Mouse (Mus musculus) layer of hippocampus, postnatal 14 days (tissue): ENCODE measurements at regions not wholly inside any gene's neighbourhood (a gene's known extent, or its start where the extent isn't known, plus 50 kb on each side); places are given as distances from the start of the nearest gene placed in this dataset.

Experiments
- DNase-seq, 2 experiments: peaks; one replicate each; pipeline ENCODE4 v3.0.0; 2021 to 2022; ENCODE audit warnings: low spot score in 2 of 2, mixed read lengths in 1 of 2

GRCm38 (mm10) chr13:48042572-48042971 lies 218.5 kb upstream of the Id4 start:
- no peak for DNase-seq

GRCm38 (mm10) chr13:48046201-48046750 lies 214.8 kb upstream of the Id4 start:
- DNase-seq: peak in 1 of 2 experiments; percentile 4

- peak; percentile 6 to 48 for DNase-seq
Measured at GRCm38 (mm10) chr13:48049796-48050195, 211.2 kb upstream of the Id4 start.

GRCm38 (mm10) chr13:48074630-48075029 lies 186.4 kb upstream of the Id4 start:
- DNase-seq: no peak

GRCm38 (mm10) chr13:48075315-48075714 lies 185.7 kb upstream of the Id4 start:
- DNase-seq: no peak

GRCm38 (mm10) chr13:48078214-48078613 lies 182.8 kb upstream of the Id4 start:
- DNase-seq: no peak

GRCm38 (mm10) chr13:48083294-48083693 lies 177.7 kb upstream of the Id4 start:
- no peak for DNase-seq

GRCm38 (mm10) chr13:48083807-48084206 lies 177.2 kb upstream of the Id4 start:
- no peak for DNase-seq

- no peak for DNase-seq
Measured at GRCm38 (mm10) chr13:48094275-48095035, 166.6 kb upstream of the Id4 start.

GRCm38 (mm10) chr13:48102156-48102555 lies 158.9 kb upstream of the Id4 start:
- DNase-seq: no peak

- DNase-seq: no peak
Measured at GRCm38 (mm10) chr13:48102576-48102975, 158.5 kb upstream of the Id4 start.

- DNase-seq: no peak
Measured at GRCm38 (mm10) chr13:48104766-48105165, 156.3 kb upstream of the Id4 start.

GRCm38 (mm10) chr13:48106946-48107345 lies 154.1 kb upstream of the Id4 start:
- DNase-seq: no peak

GRCm38 (mm10) chr13:48115890-48116289 lies 145.1 kb upstream of the Id4 start:
- DNase-seq: no peak

GRCm38 (mm10) chr13:48126582-48126981 lies 134.4 kb upstream of the Id4 start:
- DNase-seq: peak in 1 of 2 experiments; percentile 48

GRCm38 (mm10) chr13:48130724-48131123 lies 130.3 kb upstream of the Id4 start:
- peak; percentile 50 to 84 for DNase-seq

- no peak for DNase-seq
Measured at GRCm38 (mm10) chr13:48131681-48132080, 129.3 kb upstream of the Id4 start.

- no peak for DNase-seq
Measured at GRCm38 (mm10) chr13:48145976-48146375, 115.1 kb upstream of the Id4 start.

GRCm38 (mm10) chr13:48147061-48147460 lies 114.0 kb upstream of the Id4 start:
- no peak for DNase-seq

GRCm38 (mm10) chr13:48153248-48153647 lies 107.8 kb upstream of the Id4 start:
- peak in 1 of 2 experiments; percentile 60 for DNase-seq

GRCm38 (mm10) chr13:48153684-48154413 lies 107.2 kb upstream of the Id4 start:
- peak in 1 of 2 experiments; percentile 24 for DNase-seq

- no peak for DNase-seq
Measured at GRCm38 (mm10) chr13:48154414-48155105, 106.5 kb upstream of the Id4 start.
